Mouse (Mus musculus): ENCODE data around the gene Kifc3.

The Kifc3 gene

GRCm38 (mm10) chr8:95076151-95076550 lies 126.5 kb downstream of the Kifc3 start:
- DNase-seq (ENCODE audit: low spot score in 2 of 2): no peak

- no peak for DNase-seq (ENCODE audit: low spot score in 2 of 2)
Observed at GRCm38 (mm10) chr8:95075504-95075903, 127.1 kb downstream of the Kifc3 start.

GRCm38 (mm10) chr8:95067582-95067981 lies 135.0 kb downstream of the Kifc3 start:
- DNase-seq (ENCODE audit: low spot score in 2 of 2): no peak

- no peak for DNase-seq (ENCODE audit: low spot score in 2 of 2)
Observed at GRCm38 (mm10) chr8:95064531-95064930, 138.1 kb downstream of the Kifc3 start.

GRCm38 (mm10) chr8:95059812-95060533 lies 142.6 kb downstream of the Kifc3 start:
- DNase-seq (ENCODE audit: low spot score in 2 of 2): no peak

- DNase-seq (ENCODE audit: low spot score in 2 of 2): no peak
Observed at GRCm38 (mm10) chr8:95058661-95059060, 144.0 kb downstream of the Kifc3 start.

GRCm38 (mm10) chr8:95056414-95056813 lies 146.2 kb downstream of the Kifc3 start:
- DNase-seq (ENCODE audit: low spot score in 2 of 2): no peak

GRCm38 (mm10) chr8:95054927-95055510 lies 147.6 kb downstream of the Kifc3 start, which contains the start of gene Drc7:
Gene Drc7 (plus strand): TSS chr8:95055103.
- DNase-seq (ENCODE audit: low spot score in 2 of 2): no peak

GRCm38 (mm10) chr8:95054438-95054837 lies 148.2 kb downstream of the Kifc3 start:
- DNase-seq (ENCODE audit: low spot score in 2 of 2): no peak

Measured in frontal cortex, postnatal 10 days (tissue).